Mouse (Mus musculus): ENCODE data around the gene Aff1.

Gene Aff1

GRCm38 (mm10) chr5:103749465-103750285 is 57.5 kb downstream of the Aff1 start:
- DNase-seq (ENCODE audit: low spot score), result no peak

- DNase-seq (ENCODE audit: low spot score), result peak; percentile 22
Observed at GRCm38 (mm10) chr5:103752665-103753510, 60.7 kb downstream of the Aff1 start.

- peak; percentile 93 for DNase-seq (ENCODE audit: low spot score)
Observed at GRCm38 (mm10) chr5:103753511-103754329, 61.5 kb downstream of the Aff1 start.

- DNase-seq (ENCODE audit: low spot score), result peak; percentile 38
Observed at GRCm38 (mm10) chr5:103754330-103755134, 62.4 kb downstream of the Aff1 start.

GRCm38 (mm10) chr5:103755135-103755487 is 62.9 kb downstream of the Aff1 start:
- DNase-seq (ENCODE audit: low spot score), result no peak

- DNase-seq (ENCODE audit: low spot score), result no peak
Observed at GRCm38 (mm10) chr5:103756231-103756714, 64.1 kb downstream of the Aff1 start.

GRCm38 (mm10) chr5:103758491-103758890 is 66.3 kb downstream of the Aff1 start:
- DNase-seq (ENCODE audit: low spot score), result no peak

GRCm38 (mm10) chr5:103759489-103760424 is 67.6 kb downstream of the Aff1 start:
- DNase-seq (ENCODE audit: low spot score), result no peak

GRCm38 (mm10) chr5:103760425-103761131 is 68.4 kb downstream of the Aff1 start:
- DNase-seq (ENCODE audit: low spot score), result peak; percentile 29

GRCm38 (mm10) chr5:103761754-103762153 is 69.6 kb downstream of the Aff1 start:
- no peak for DNase-seq (ENCODE audit: low spot score)

GRCm38 (mm10) chr5:103762850-103763254 is 70.7 kb downstream of the Aff1 start:
- DNase-seq (ENCODE audit: low spot score), result no peak

GRCm38 (mm10) chr5:103765356-103765755 is 73.2 kb downstream of the Aff1 start:
- no peak for DNase-seq (ENCODE audit: low spot score)

- no peak for DNase-seq (ENCODE audit: low spot score)
Observed at GRCm38 (mm10) chr5:103765758-103766431, 73.7 kb downstream of the Aff1 start.

- no peak for DNase-seq (ENCODE audit: low spot score)
Observed at GRCm38 (mm10) chr5:103766432-103766815, 74.2 kb downstream of the Aff1 start.

- no peak for DNase-seq (ENCODE audit: low spot score)
Observed at GRCm38 (mm10) chr5:103768961-103769360, 76.8 kb downstream of the Aff1 start.

- no peak for DNase-seq (ENCODE audit: low spot score)
Observed at GRCm38 (mm10) chr5:103769701-103770100, 77.5 kb downstream of the Aff1 start.

- no peak for DNase-seq (ENCODE audit: low spot score)
Observed at GRCm38 (mm10) chr5:103770447-103771222, 78.5 kb downstream of the Aff1 start.

GRCm38 (mm10) chr5:103771380-103771779 is 79.2 kb downstream of the Aff1 start:
- DNase-seq (ENCODE audit: low spot score), result no peak

All from ovary, postnatal 10 days (tissue).